Mouse (Mus musculus): Measurements from ENCODE around the gene Rhod.

Gene Rhod

GRCm38 (mm10) chr19:4449230-4449629 is 10.0 kb upstream of the Rhod start:
- DNase-seq, result no peak

- no peak for DNase-seq
These were observed 8.2 kb upstream of the Rhod start for GRCm38 (mm10) chr19:4447445-4447844.

GRCm38 (mm10) chr19:4446661-4447420 is 7.6 kb upstream of the Rhod start:
- no peak for DNase-seq

GRCm38 (mm10) chr19:4442408-4442807 is 3.2 kb upstream of the Rhod start:
- peak; percentile 78 to 80 for DNase-seq

GRCm38 (mm10) chr19:4441621-4442161 is 2.5 kb upstream of the Rhod start:
- DNase-seq, result no peak

GRCm38 (mm10) chr19:4441090-4441591 is 1.9 kb upstream of the Rhod start:
- DNase-seq, result peak; percentile 85 to 88

GRCm38 (mm10) chr19:4440222-4440621 is 990 bp upstream of the Rhod start:
- DNase-seq, result no peak

GRCm38 (mm10) chr19:4438791-4439160 is 456 bp downstream of the Rhod start:
- DNase-seq, result peak in 1 of 2 experiments; percentile 9

GRCm38 (mm10) chr19:4437886-4438285 is 1.3 kb downstream of the Rhod start:
- DNase-seq, result peak; percentile 42 to 54

- no peak for DNase-seq
These were observed 3.0 kb downstream of the Rhod start for GRCm38 (mm10) chr19:4436254-4436653.

- DNase-seq, result no peak
These were observed 4.2 kb downstream of the Rhod start for GRCm38 (mm10) chr19:4434999-4435398.

- DNase-seq, result no peak
These were observed 5.5 kb downstream of the Rhod start for GRCm38 (mm10) chr19:4433756-4434155.

GRCm38 (mm10) chr19:4430091-4430620 is 9.1 kb downstream of the Rhod start:
- DNase-seq, result no peak

- peak; percentile 60 to 61 for DNase-seq
These were observed 13.4 kb downstream of the Rhod start for GRCm38 (mm10) chr19:4425610-4426366.

GRCm38 (mm10) chr19:4423021-4423420 is 16.2 kb downstream of the Rhod start:
- DNase-seq, result no peak

- DNase-seq, result no peak
These were observed 16.7 kb downstream of the Rhod start for GRCm38 (mm10) chr19:4422581-4422980.

GRCm38 (mm10) chr19:4420153-4420910 is 18.9 kb downstream of the Rhod start:
- no peak for DNase-seq

GRCm38 (mm10) chr19:4419711-4420110 is 19.5 kb downstream of the Rhod start:
- no peak for DNase-seq

GRCm38 (mm10) chr19:4417713-4418112 is 21.5 kb downstream of the Rhod start:
- no peak for DNase-seq

GRCm38 (mm10) chr19:4417183-4417582 is 22.0 kb downstream of the Rhod start:
- peak; percentile 80 for DNase-seq

- DNase-seq, result no peak
These were observed 24.6 kb downstream of the Rhod start for GRCm38 (mm10) chr19:4414631-4415030.

- no peak for DNase-seq
These were observed 30.2 kb downstream of the Rhod start for GRCm38 (mm10) chr19:4409062-4409461.

GRCm38 (mm10) chr19:4404840-4405239 is 34.4 kb downstream of the Rhod start:
- no peak for DNase-seq
